Mouse (Mus musculus) ES-CJ7 (cell line): ENCODE results near the gene Syne1.

ENCODE experiments used
- DNase-seq: peaks from one replicate; pipeline ENCODE4 v3.0.0; 2011; ENCODE audit warnings: low read depth, low spot score

Syne1 gene

DNA sequence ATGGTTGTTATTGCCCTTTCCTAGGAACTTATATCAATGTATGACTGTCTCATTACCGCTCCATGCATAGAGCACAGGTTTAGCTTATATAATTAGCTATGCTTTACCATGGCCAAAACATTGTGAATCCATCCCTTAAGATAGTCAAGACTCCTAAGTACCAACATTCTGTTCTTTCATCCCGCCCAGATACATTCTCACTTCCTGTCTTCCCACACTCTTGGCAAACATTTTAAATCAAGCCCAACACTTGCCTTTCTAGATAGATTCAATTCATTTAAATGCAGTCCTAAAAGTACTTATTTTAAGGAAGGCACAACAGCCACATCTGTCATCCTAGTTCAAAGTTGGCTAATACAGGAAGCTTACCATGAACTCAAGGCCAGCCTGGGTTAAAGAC, 113.5 kb downstream of the Syne1 start:
- no peak for DNase-seq

GRCm38 (mm10) chr10:5423984-5424383, 127.3 kb downstream of the Syne1 start:
- DNase-seq = no peak

- DNase-seq = no peak
These were observed 135.6 kb downstream of the Syne1 start for GRCm38 (mm10) chr10:5415730-5416129.

GRCm38 (mm10) chr10:5384131-5384776, 167.0 kb downstream of the Syne1 start:
- DNase-seq = no peak

DNA sequence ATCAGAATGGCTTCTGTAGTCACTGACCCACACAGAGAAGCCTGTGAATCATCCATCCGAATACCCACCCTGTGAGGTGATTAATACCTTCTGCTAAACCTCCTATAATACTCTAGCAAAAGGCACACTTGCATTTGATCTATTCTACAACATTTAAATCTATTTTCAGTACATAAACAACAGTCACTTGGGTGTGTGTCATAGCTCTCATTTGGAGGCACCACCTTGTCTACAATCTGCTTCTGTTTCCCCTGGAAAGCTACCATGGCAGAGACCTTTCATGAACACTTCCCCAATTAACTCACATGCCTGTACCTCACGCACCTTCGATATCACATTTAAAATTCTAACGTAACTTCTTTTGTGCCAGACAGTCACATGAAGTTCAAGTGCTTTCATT, 169.7 kb downstream of the Syne1 start:
- no peak for DNase-seq

DNA sequence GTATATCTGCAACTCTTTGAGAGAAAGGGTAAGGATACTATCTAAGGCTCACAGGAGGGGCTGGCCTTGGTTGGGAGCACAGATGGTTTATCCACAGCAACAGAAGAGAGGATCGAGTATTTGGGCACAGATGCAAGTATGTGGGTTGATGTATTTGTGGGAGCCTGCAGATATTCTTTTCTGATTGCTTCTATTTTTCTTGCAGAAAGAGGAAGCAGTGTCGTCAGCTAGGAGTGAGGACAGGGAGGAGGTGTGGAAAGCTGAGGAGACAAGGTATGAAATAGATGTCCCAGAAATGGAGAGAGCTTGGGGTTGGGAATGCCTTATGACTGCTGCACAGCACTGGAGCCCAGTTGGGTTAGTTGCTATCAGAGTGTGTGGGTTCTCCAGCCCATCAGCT, 172.3 kb downstream of the Syne1 start:
- DNase-seq = no peak

DNA sequence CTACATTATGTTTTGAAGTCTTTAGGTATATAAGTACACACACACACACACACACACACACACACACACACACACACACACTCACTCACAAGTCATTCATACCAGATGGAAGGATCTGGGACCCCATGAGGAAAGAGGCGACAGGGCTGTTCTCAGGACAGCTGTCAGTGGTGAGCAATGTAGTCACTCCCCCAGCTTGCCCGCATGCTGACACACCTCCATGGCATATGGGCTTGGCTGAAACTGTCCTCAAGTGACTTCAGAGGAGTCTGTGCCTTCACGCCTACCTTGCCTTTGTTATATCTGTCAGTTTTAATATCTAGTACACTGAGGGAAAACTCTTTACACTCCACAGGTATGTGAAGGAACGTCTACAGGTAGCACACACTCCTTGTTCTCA, 181.7 kb downstream of the Syne1 start:
- no peak for DNase-seq

DNA sequence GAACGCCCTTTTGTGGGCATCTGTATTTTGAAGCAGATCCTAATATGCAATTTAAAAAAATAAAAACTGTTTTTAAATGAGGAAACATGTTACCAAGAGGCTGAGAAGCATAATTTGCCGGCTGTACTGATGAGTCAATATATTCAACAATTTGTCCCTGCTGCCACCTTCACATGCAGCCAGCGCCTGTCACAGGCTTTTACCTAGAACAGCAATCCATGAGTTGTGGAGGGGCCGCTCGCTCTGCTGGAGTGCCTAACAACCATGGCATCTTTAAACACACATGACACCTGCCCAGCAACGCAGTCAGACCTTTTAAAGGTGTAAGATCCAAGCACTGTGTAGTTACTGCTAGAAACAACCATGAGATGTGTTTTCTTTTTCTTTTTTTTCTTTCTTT, 183.0 kb downstream of the Syne1 start:
- DNase-seq = no peak

DNA sequence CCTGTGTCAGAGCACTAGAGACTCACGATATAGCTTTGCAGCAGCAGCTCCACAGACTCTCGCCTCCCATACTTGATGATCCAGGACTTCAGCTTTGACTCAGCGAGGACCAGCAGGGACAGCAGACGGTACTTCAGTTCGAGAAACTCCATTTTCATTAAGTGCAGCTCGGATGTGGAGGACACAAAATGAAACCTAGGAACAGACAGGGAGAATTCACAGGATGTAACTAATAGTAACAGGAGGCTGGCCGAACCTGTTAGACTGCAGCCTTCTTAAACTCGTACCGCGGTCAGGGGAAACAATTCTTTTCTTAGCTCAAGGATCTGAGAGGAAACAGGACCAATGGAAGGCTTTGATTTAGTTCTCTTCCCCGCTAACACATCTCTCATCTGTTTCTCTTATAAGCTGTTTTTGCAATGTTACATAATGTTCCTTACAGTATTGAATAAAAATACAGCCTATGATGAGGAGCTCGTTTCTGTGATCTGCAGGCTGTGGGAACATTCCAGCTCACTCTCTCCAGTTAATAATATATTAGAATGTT, 183.7 kb downstream of the Syne1 start:
- no peak for DNase-seq

- DNase-seq = no peak
These were observed 190.7 kb downstream of the Syne1 start for GRCm38 (mm10) chr10:5360560-5360959.

DNA sequence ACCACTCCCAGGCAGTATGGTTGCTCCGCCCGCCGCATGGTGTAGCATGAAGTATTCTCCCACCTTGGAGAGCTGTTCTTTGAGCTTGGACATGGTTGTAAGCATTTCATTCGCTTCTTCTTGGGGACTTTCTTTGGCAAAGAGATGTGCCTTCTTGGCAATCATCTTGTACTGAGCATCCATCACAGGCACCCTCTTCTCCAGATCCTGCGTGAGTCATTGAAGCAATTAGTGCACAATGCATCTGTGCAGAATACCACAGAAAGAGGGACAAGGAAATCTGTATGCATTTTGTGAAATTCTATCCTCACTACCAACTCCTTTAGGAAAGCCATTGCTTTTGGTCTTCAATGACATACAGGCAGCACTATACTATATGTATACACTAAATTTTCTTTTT, 194.7 kb downstream of the Syne1 start:
- no peak for DNase-seq

DNA sequence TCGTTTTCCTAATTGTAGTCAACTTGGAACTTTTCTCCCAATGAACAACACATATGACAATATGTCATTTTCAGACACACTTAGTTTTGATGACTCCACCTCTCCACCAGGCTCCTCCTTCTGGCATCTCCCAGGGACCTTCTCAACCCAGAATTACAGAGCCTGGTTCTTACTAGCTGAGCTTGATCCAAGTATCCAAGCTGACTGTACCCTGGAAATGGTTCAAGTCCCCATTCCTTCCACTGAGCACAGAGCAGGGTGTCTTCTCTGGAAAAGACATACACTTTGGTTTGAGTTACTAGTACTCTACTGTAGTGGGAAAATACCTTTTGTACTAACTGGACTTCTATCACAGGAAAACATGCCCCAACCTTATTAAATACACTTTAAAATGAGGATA, 197.9 kb downstream of the Syne1 start:
- no peak for DNase-seq

DNA sequence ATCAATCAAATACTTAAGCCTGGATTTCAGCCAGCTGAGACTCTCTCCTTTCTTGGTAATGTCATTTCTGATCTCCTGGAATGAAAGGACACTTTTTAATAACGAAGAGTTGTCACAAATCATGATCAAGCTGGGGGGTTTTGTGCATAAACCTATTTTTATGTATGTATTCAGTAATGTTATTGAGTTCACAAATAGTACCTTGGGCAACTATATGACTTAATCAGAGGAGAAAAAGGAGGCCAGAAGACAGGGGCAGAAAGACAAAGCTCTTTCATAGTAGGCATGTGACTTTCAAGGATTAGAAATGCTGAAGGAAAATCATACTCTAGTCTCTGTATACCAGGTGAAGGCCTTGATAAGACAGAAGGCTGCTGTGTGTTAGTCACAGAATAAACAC, 204.4 kb downstream of the Syne1 start:
- DNase-seq = no peak

GRCm38 (mm10) chr10:5343211-5343610, 208.1 kb downstream of the Syne1 start:
- DNase-seq = no peak

GRCm38 (mm10) chr10:5336394-5336793, 214.9 kb downstream of the Syne1 start:
- no peak for DNase-seq

DNA sequence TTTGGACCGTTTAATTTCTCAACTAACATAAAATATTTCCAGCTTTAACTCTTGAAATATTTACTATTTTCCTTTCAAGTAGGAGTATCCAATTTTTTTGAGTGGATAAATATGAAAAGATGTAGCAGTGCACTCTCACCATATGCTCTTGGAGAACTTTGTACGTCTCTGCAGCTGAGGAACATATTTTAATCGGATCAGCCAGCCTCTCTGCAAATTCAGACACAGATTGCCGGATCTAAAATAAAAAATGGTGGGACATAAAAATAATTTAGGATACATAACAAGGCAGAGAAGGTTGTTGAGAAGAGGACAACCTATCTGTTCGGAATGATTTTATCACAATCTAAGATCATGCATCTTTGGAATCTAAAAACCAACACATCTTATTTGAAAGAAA, 218.5 kb downstream of the Syne1 start:
- DNase-seq = no peak

- DNase-seq = no peak
These were observed 224.6 kb downstream of the Syne1 start for GRCm38 (mm10) chr10:5326716-5327115.

- no peak for DNase-seq
These were observed 227.4 kb downstream of the Syne1 start for GRCm38 (mm10) chr10:5323741-5324395.

DNA sequence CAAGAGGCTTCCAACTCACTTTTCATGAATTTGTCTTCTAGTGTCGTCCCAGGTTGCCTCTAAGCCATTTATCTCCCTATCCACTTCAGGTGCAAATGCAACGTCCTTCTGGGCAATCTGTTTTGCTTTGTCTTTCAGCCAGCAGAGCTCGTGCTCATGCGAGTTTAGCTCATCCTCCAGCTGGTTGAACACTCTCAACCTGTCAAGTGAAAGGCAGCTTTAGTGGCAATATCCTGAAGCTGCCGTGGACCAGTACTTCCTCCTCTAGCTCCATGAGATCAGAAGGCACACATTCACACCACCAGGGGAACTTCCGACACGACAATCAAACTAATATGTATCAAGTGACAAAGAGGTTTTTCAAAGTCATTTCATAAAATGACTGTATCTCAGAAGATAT, 228.7 kb downstream of the Syne1 start:
- no peak for DNase-seq

GRCm38 (mm10) chr10:5317602-5318001, 233.7 kb downstream of the Syne1 start:
- DNase-seq = peak; percentile 81

DNA sequence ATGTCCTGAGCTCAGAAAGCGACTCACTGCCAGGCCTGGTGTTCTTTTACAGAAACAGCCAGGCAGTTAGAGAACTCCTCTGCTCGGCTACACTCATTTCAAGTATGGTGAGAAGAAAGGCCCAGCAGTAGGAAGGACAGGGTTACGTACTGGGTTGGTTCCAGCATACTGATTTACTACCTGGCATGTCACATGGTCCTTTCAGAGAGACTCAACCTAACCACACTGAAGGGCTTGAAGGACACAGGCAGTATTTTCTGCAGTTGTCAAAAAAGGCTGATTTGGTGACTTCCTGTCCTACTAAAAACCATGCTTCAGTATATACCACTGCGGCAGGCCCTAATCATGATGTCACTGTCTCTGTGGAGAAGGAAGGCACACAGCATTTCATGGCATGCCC, 238.8 kb downstream of the Syne1 start:
- DNase-seq = no peak

DNA sequence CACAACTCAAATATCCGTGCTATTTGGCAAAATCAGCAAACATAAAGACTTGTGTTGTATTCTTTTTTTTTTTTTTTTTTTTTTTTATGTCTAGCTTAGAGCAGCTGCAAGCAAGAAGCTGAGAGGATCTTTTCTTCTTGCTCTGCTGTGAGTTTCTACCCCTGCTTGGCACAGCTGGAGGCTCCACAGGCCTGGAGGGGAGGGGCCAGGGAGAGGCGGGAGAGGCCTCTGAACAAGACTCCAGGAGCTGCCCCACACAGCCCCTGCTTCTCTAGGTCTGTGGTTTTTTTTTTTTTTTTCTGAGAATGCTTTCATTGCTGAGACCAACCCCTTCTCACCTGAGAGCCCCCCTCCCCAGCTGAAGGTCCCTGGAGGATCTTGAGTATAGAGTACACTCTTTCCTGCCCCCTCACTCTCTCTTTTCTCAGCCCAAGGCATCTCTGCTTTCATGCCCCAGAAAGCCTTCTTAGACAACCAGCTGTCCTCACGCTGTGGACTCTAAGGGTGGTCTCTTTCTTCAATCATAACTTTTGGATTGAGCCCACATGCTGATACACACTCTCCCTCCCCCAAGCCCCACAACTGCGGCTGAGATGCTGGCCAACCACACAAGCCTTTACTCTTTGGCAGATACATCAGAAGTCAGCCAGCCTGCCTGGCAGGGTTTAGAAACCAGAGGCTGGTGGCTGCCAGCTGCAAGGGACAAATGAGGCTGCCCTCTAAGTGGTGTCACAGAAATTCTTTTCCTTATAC, 241.1 kb downstream of the Syne1 start:
- DNase-seq = peak; percentile 12

DNA sequence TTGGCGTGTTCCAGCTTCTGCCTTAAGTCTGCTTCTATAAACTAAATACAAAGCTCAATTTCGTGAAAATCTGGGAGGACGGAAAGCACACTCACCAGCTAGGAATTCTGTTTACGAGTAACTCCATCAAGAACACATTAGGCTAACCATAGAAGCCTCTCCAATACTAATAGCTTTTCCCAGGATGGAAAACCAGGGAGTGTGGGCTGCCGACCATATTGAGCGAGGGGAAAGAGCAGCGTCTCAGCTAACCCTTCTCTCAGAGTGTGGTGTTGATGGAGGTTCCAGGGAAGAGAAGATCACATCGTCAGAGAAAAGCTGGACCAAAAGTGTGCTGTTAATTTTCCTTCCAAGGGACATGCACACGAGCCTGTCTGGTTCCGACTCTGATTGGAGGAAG, 241.9 kb downstream of the Syne1 start:
- no peak for DNase-seq
